Comparison of ENCODE assay signal across 11 mouse cellular contexts in the genomic region with DNA sequence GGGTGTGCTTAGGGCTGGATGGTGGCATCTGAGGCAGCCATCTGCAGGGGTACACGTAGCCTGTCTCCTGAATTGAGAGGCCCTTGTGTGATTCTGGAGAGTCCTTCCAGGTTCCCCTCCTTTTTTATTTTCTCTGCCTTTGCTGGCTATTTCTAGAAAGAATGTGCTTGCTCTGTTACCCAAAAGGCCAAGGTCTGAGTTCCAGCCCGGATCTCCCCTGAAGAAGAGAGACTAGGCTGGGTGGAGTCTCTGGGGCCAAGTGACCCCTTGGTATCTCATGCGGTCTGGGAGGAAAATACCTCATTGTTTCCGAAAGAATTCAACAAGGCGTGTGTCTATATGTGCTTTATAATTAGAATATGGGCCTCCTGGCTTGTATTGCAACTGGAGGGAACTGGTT. TPM values are rescaled to one million over a fixed set of nuclear protein-coding genes. Genes with fewer than 3 reads are reported as not detected.
DNase-seq lines count a peak whose midpoint lies in the region; ATAC-seq and TF ChIP-seq lines count a peak whose summit lies in the region.
"Had no signal": no experiment of that assay in that cellular context is flagged by ENCODE, and none has a peak within 500 bp of the region (broad histone marks: within the 10 kb centered on the region; RNA-seq: fewer than 3 reads in every experiment).

No protein-coding gene starts in this region.

- ATAC-seq in heart, embryonic 12.5 days (ENCODE audit: insufficient number of reproducible peaks, low FRiP score) = no peak
- ATAC-seq in lung, embryonic 14.5 days (ENCODE audit: insufficient read depth) = no peak
- ATAC-seq in stomach, embryonic 15.5 days (ENCODE audit: insufficient read depth, low FRiP score, low read depth) = no peak

- 0 out of 2 replicates have a peak overlapping the region, but pooled peaks have one; percentile 74 for H3K9ac ChIP-seq in heart, embryonic 12.5 days
- no peak overlapping the region for H3K9ac ChIP-seq in lung, embryonic 14.5 days
- no peak overlapping the region for H3K9ac ChIP-seq in stomach, embryonic 15.5 days
- H3K9ac ChIP-seq: limb, embryonic 12.5 days; liver, embryonic 15.5 days; neural tube, embryonic 15.5 days had no signal

- TF ChIP-seq CTCF in lung, embryonic 14.5 days (IDR thresholded peaks at IDR 0.05; ENCODE audit: low read depth) = no peak
- TF ChIP-seq CTCF in embryonic fibroblast, embryonic 13.5 days (IDR thresholded peaks at IDR 0.05; ENCODE audit: borderline replicate concordance, insufficient read depth, low read length) = no peak

- TF ChIP-seq POLR2A in embryonic fibroblast, embryonic 13.5 days (IDR thresholded peaks at IDR 0.05; ENCODE audit: low read depth, low read length) = no peak

- H3K27ac ChIP-seq in heart, embryonic 12.5 days (ENCODE audit: poor library complexity, severe bottlenecking) = peak overlapping the region; percentile 89
- H3K27ac ChIP-seq in lung, embryonic 14.5 days (ENCODE audit: low read depth) = peak overlapping the region; percentile 80
- peak overlapping the region; percentile 82; the same call in 1 of the 2 replicates for H3K27ac ChIP-seq in embryonic fibroblast, embryonic 13.5 days (ENCODE audit: insufficient read depth, low read length)
- peak overlapping the region; percentile 52; the same call in 1 of the 2 replicates for H3K27ac ChIP-seq in stomach, embryonic 15.5 days

- no peak for DNase-seq in heart, postnatal 14 days
- no peak for DNase-seq in lung, embryonic 14.5 days
- no peak for DNase-seq in lung, postnatal 36 days
- DNase-seq in right cerebral cortex, adult 18-20 months = no peak
- DNase-seq: cerebellum, adult 8-10 months had no signal

- H3K4me3 ChIP-seq in heart, embryonic 12.5 days = no peak overlapping the region
- no peak overlapping the region for H3K4me3 ChIP-seq in lung, embryonic 14.5 days (ENCODE audit: low read depth, low read length)
- H3K4me3 ChIP-seq in embryonic fibroblast, embryonic 13.5 days (ENCODE audit: insufficient read depth, low read length) = no peak overlapping the region
- H3K4me3 ChIP-seq in stomach, embryonic 15.5 days (replicated peaks) = no peak overlapping the region
- H3K4me3 ChIP-seq: limb, embryonic 12.5 days; liver, embryonic 15.5 days; neural tube, embryonic 15.5 days had no signal

- no peaks in the 10 kb centered on the region for H3K27me3 ChIP-seq in heart, embryonic 12.5 days (replicated peaks)
- no peaks in the 10 kb centered on the region for H3K27me3 ChIP-seq in lung, embryonic 14.5 days (ENCODE audit: insufficient read depth, low read length)
- no peaks in the 10 kb centered on the region for H3K27me3 ChIP-seq in stomach, embryonic 15.5 days (replicated peaks)
- H3K27me3 ChIP-seq: limb, embryonic 12.5 days; liver, embryonic 15.5 days; neural tube, embryonic 15.5 days had no signal

- H3K4me1 ChIP-seq in heart, embryonic 12.5 days (replicated peaks) = peaks cover 55% of the 10 kb centered on the region
- H3K4me1 ChIP-seq in lung, embryonic 14.5 days (ENCODE audit: insufficient read depth) = peaks cover 23% of the 10 kb centered on the region
- peaks cover 14% of the 10 kb centered on the region; the same call in 1 of the 2 replicates for H3K4me1 ChIP-seq in embryonic fibroblast, embryonic 13.5 days (ENCODE audit: control insufficient read depth, insufficient read depth, low read length)
- H3K4me1 ChIP-seq in stomach, embryonic 15.5 days = peaks cover 27% of the 10 kb centered on the region
- H3K4me1 ChIP-seq: liver, embryonic 15.5 days had no signal

- no peak overlapping the region for H3K4me2 ChIP-seq in heart, embryonic 12.5 days
- no peak overlapping the region for H3K4me2 ChIP-seq in lung, embryonic 14.5 days
- no peak overlapping the region for H3K4me2 ChIP-seq in stomach, embryonic 15.5 days
- H3K4me2 ChIP-seq: liver, embryonic 15.5 days; neural tube, embryonic 15.5 days had no signal

- intact Hi-C loops in heart, postnatal 14 days (cut with DNase I) = no loop called here

- peaks cover 4% of the 10 kb centered on the region for H3K9me3 ChIP-seq in heart, embryonic 12.5 days (replicated peaks)
- no peaks in the 10 kb centered on the region for H3K9me3 ChIP-seq in lung, embryonic 14.5 days (ENCODE audit: low read depth, low read length)
- no peaks in the 10 kb centered on the region for H3K9me3 ChIP-seq in stomach, embryonic 15.5 days
- H3K9me3 ChIP-seq: limb, embryonic 12.5 days; liver, embryonic 15.5 days; neural tube, embryonic 15.5 days had no signal

- H3K36me3 ChIP-seq in heart, embryonic 12.5 days = 0 out of 2 replicates have a peak, but pooled peaks cover 2% of the 10 kb centered on the region
- H3K36me3 ChIP-seq in lung, embryonic 14.5 days (ENCODE audit: insufficient read depth) = no peaks in the 10 kb centered on the region
- no peaks in the 10 kb centered on the region for H3K36me3 ChIP-seq in stomach, embryonic 15.5 days
- H3K36me3 ChIP-seq: limb, embryonic 12.5 days; liver, embryonic 15.5 days; neural tube, embryonic 15.5 days had no signal

- WGBS in heart, embryonic 12.5 days = 40% methylated on average over 5 of the region's 5 CpGs
- WGBS in lung, embryonic 14.5 days = 58% methylated on average over 5 of the region's 5 CpGs
- WGBS in stomach, embryonic 15.5 days = 64% methylated on average over 5 of the region's 5 CpGs

RNA-seq across cellular contexts. Expression of a gene that starts 41.8 kb away (rescaled TPM):
- polyA plus RNA-seq in heart, embryonic 12.5 days (2016; fragmentation: Nextera tagmentation; extraction: Ambion mirVana) = 38.9 and 39.0 TPM in 2 replicates
- total RNA-seq in heart, postnatal 14 days (2021) = 10 to 100 TPM; 40.9 to 42.7 TPM
- 16.1 and 28.3 TPM in 2 replicates for polyA plus RNA-seq in lung, embryonic 14.5 days (2014; fragmentation: Nextera tagmentation; extraction: Ambion mirVana)
- polyA plus RNA-seq in embryonic fibroblast, embryonic 13.5 days (2011; ENCODE audit: insufficient read length, low read depth, missing spikeins) = 15.1 and 17.8 TPM in 2 replicates
- 35.9 and 36.1 TPM in 2 replicates for polyA plus RNA-seq in stomach, embryonic 15.5 days (2015; fragmentation: Nextera tagmentation; extraction: Ambion mirVana)
